Mouse (Mus musculus) embryonic fibroblast, embryonic 13.5 days (primary cell): ENCODE data around the gene Fcnb.

Experiments used
- CTCF ChIP-seq: IDR thresholded peaks from 2 replicates; pipeline ENCODE4 v1.5.1; 2011; ENCODE audit warnings: mild to moderate bottlenecking, control low read depth, low read length, moderate library complexity, borderline replicate concordance; ENCODE audit not compliant: insufficient read depth
- POLR2A ChIP-seq: IDR thresholded peaks from 2 replicates; pipeline ENCODE4 v1.6.1; 2011; ENCODE audit warnings: low read depth, mild to moderate bottlenecking, control low read depth, low read length, moderate library complexity

DNA sequence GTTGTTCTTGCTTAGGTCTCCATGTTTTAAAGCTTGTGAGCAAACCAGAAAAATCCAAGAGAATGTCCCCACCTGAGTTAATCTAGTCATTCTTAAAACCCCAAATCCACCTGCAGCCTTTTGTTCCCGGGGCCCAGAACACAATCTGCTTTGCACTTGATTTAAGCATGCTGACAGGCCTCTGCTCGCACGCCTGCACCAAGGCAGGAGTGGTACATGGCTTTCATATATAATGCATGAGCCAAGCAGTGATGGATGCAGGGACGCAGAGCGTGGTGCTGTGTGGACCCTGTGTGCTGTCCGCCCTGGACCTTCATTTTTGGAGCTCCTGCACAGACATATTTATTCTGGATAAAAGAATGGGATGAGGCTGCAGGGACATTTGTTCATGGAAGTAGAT lies 6.4 kb upstream of the Fcnb start:
- TF ChIP-seq CTCF = no peak
- no peak for TF ChIP-seq POLR2A
